Comparison of ENCODE assay signal across 13 mouse cellular contexts in the genomic region with DNA sequence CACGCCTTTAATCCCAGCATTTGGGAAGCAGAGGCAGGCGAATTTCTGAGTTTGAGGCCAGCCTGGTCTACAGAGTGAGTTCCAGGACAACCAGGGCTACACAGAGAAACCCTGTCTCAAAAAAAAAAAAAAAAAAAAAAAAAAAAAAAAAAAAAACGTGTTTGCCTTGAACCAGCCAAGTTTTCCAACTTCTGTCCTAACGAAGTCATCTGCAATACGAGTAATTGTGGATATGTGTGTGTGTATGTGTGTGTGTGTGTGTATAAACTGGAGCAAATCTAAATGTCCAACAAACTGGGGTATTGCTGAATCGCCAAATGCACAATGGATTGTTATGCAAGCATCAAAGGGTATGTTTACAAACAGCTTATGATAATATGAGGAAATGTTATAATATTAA. TPM values are rescaled to one million over a fixed set of nuclear protein-coding genes. Genes with fewer than 3 reads are reported as not detected.
DNase-seq lines count a peak whose midpoint lies in the region; ATAC-seq and TF ChIP-seq lines count a peak whose summit lies in the region.
"Not testable (repeated sequence)": the region's sequence is repeated elsewhere in the genome, so short reads cannot be mapped to it uniquely, and the experiment has no call there.
"Had no signal": no experiment of that assay in that cellular context is flagged by ENCODE, and none has a peak within 500 bp of the region (broad histone marks: within the 10 kb centered on the region; RNA-seq: fewer than 3 reads in every experiment).

No protein-coding gene starts in this region.

- H3K4me1 ChIP-seq in ES-E14 (ENCODE audit: control insufficient read depth in 2 of 2, insufficient read depth in 2 of 2, low read length in 2 of 2, poor library complexity in 1 of 2) = peaks cover 10 to 35% of the 10 kb centered on the region in 2 experiments; a peak in 3 of 4 replicates
- not testable (repeated sequence) for H3K4me1 ChIP-seq in forebrain, embryonic 13.5 days
- peaks cover 17% of the 10 kb centered on the region for H3K4me1 ChIP-seq in heart, embryonic 11.5 days (ENCODE audit: control insufficient read depth, insufficient read depth, low read length)
- H3K4me1 ChIP-seq in heart, embryonic 15.5 days (replicated peaks) = peaks cover 19% of the 10 kb centered on the region
- H3K4me1 ChIP-seq in kidney, embryonic 15.5 days = peaks cover 25% of the 10 kb centered on the region
- peaks cover 13% of the 10 kb centered on the region for H3K4me1 ChIP-seq in liver, postnatal 0 days (ENCODE audit: insufficient read depth)

- not testable (repeated sequence) for H3K9me3 ChIP-seq in ES-E14 (ENCODE audit: control insufficient read depth, insufficient read depth, low read depth, low read length); forebrain, embryonic 13.5 days (replicated peaks); heart, embryonic 11.5 days (replicated peaks; ENCODE audit: control insufficient read depth, low read length); heart, embryonic 15.5 days (replicated peaks); kidney, embryonic 15.5 days (replicated peaks); liver, postnatal 0 days (ENCODE audit: low read length)

- peaks cover 22% of the 10 kb centered on the region for H3K27me3 ChIP-seq in forebrain, embryonic 13.5 days
- not testable (repeated sequence) for H3K27me3 ChIP-seq in heart, embryonic 11.5 days (ENCODE audit: control insufficient read depth, insufficient read depth, low read length); heart, embryonic 15.5 days; kidney, embryonic 15.5 days; liver, postnatal 0 days (ENCODE audit: insufficient read depth, low read length)

- in situ Hi-C loops in ES-E14 (cut with MboI; ENCODE audit: low sequenced_read_pairs in 2 of 2, unreplicated experiment in 2 of 2) = not testable (repeated sequence)

- TF ChIP-seq CTCF in liver, postnatal 0 days (IDR thresholded peaks at IDR 0.05; ENCODE audit: low read depth) = not testable (repeated sequence)

- not testable (repeated sequence) for H3K36me3 ChIP-seq in ES-E14 (ENCODE audit: control insufficient read depth, insufficient read depth, low read length, poor library complexity, severe bottlenecking); forebrain, embryonic 13.5 days (ENCODE audit: poor library complexity, severe bottlenecking); heart, embryonic 11.5 days (ENCODE audit: control insufficient read depth, insufficient read depth, low read length); heart, embryonic 15.5 days; kidney, embryonic 15.5 days; liver, postnatal 0 days (replicated peaks; ENCODE audit: insufficient read depth, low read length); macrophage (ENCODE audit: inconsistent target)

- not testable (repeated sequence) for DNase-seq in ES-E14 (ENCODE audit: low read depth, low spot score); liver, postnatal 0 days

- not testable (repeated sequence) for H3K9ac ChIP-seq in ES-E14 (ENCODE audit: insufficient read depth, low read depth, low read length, poor library complexity, severe bottlenecking); forebrain, embryonic 13.5 days; heart, embryonic 11.5 days (ENCODE audit: low read depth, low read length); heart, embryonic 15.5 days; kidney, embryonic 15.5 days; liver, postnatal 0 days (replicated peaks)

- not testable (repeated sequence) for ATAC-seq in forebrain, embryonic 13.5 days; heart, embryonic 11.5 days (replicated peaks; ENCODE audit: insufficient number of reproducible peaks, low FRiP score, low TSS enrichment); heart, embryonic 15.5 days (replicated peaks; ENCODE audit: insufficient number of reproducible peaks, insufficient read depth, low FRiP score, low read depth); kidney, embryonic 15.5 days (replicated peaks; ENCODE audit: low FRiP score); liver, postnatal 0 days

- not testable (repeated sequence) for TF ChIP-seq EP300 in liver, postnatal 0 days (IDR thresholded peaks at IDR 0.05; ENCODE audit: low read depth)

- H3K27ac ChIP-seq in ES-E14 (ENCODE audit: insufficient read depth, low read depth, low read length, poor library complexity, severe bottlenecking); forebrain, embryonic 13.5 days; heart, embryonic 11.5 days (ENCODE audit: low read depth, low read length); heart, embryonic 15.5 days; kidney, embryonic 15.5 days: not testable (repeated sequence)
- H3K27ac ChIP-seq in liver, postnatal 0 days (ENCODE audit: low read depth) = 0 out of 2 replicates have a peak overlapping the region, but pooled peaks have one; percentile 2
- 0 out of 2 replicates have a peak overlapping the region, but pooled peaks have one; percentile 12 for H3K27ac ChIP-seq in macrophage

- 51% methylated on average over 6 of the region's 6 CpGs for WGBS in forebrain, embryonic 13.5 days
- 46% methylated on average over 6 of the region's 6 CpGs for WGBS in heart, embryonic 11.5 days (ENCODE audit: insufficient replicate concordance)
- WGBS in heart, embryonic 15.5 days = 55% methylated on average over 6 of the region's 6 CpGs
- 51% methylated on average over 6 of the region's 6 CpGs for WGBS in kidney, embryonic 15.5 days
- 49% methylated on average over 6 of the region's 6 CpGs for WGBS in liver, postnatal 0 days (ENCODE audit: insufficient replicate concordance)
- WGBS in macrophage (ENCODE audit: missing documents) = 85% methylated on average over 5 of the region's 6 CpGs

- H3K4me2 ChIP-seq in forebrain, embryonic 13.5 days = peak overlapping the region; percentile 63; the same call in 1 of the 2 replicates
- peak overlapping the region; percentile 76 for H3K4me2 ChIP-seq in heart, embryonic 11.5 days
- peak overlapping the region; percentile 79 for H3K4me2 ChIP-seq in heart, embryonic 15.5 days
- H3K4me2 ChIP-seq in kidney, embryonic 15.5 days = peak overlapping the region; percentile 73; the same call in 1 of the 2 replicates
- H3K4me2 ChIP-seq in liver, postnatal 0 days (ENCODE audit: low read depth, low read length) = not testable (repeated sequence)

- peak overlapping the region in 1 of 2 experiments; percentile 67; a peak in 1 of 4 replicates for H3K4me3 ChIP-seq in ES-E14 (ENCODE audit: insufficient read depth in 1 of 2, low read depth in 1 of 2, low read length in 2 of 2, poor library complexity in 1 of 2, severe bottlenecking in 1 of 2)
- H3K4me3 ChIP-seq in forebrain, embryonic 13.5 days; heart, embryonic 11.5 days (ENCODE audit: low read depth, low read length); heart, embryonic 15.5 days; kidney, embryonic 15.5 days (replicated peaks); liver, postnatal 0 days (ENCODE audit: low read depth, low read length); macrophage (ENCODE audit: inconsistent target): not testable (repeated sequence)

- not testable (repeated sequence) for H3K79me2 ChIP-seq in macrophage (ENCODE audit: inconsistent target)

RNA-seq across cellular contexts. Expression of a gene that starts 0.7 kb away (rescaled TPM):
- 72.8 and 82.0 TPM in 2 replicates for total RNA-seq in ES-E14 (2012; rRNA removed)
- 200 and 208 TPM in 2 replicates for polyA plus RNA-seq in forebrain, embryonic 13.5 days (2015; fragmentation: Nextera tagmentation; extraction: Ambion mirVana)
- polyA plus RNA-seq in heart, embryonic 11.5 days (2014; fragmentation: Nextera tagmentation; extraction: Ambion mirVana) = 73.2 and 91.0 TPM in 2 replicates
- 74.9 and 81.9 TPM in 2 replicates for polyA plus RNA-seq in heart, embryonic 15.5 days (2015; fragmentation: Nextera tagmentation; extraction: Ambion mirVana)
- 87.0 and 90.6 TPM in 2 replicates for polyA plus RNA-seq in kidney, embryonic 15.5 days (2015; fragmentation: Nextera tagmentation; extraction: Ambion mirVana)
- polyA plus RNA-seq in liver, postnatal 0 days (2015; fragmentation: Nextera tagmentation; extraction: Ambion mirVana) = 7.5 and 8.9 TPM in 2 replicates
- 100 to 1,000 TPM in 2 of 26 experiments, 10 to 100 TPM in 24; 18.7 to 105 (median 39.2) TPM for total RNA-seq in macrophage (2018; cell fraction: chromatin; rRNA removed)
- 10 to 100 TPM in 19 of 26 experiments, 1 to 10 TPM in 7; 7.5 to 33.2 (median 12.9) TPM for total RNA-seq in macrophage (2018; cell fraction: cytosol; rRNA removed)
- 10 to 100 TPM; 12.9 to 82.8 (median 25.9) TPM for total RNA-seq in macrophage (2018; cell fraction: nucleus; rRNA removed)
- polyA plus RNA-seq in macrophage (2018) = 18.1 to 38.8 TPM (median 37.6 TPM) in 3 replicates

RNA-seq across cellular contexts. Expression of a gene that starts 48.9 kb away (rescaled TPM):
- 3.2 and 5.8 TPM in 2 replicates for total RNA-seq in ES-E14 (2012; rRNA removed)
- not detected in 2 replicates for polyA plus RNA-seq in forebrain, embryonic 13.5 days (2015; fragmentation: Nextera tagmentation; extraction: Ambion mirVana)
- polyA plus RNA-seq in heart, embryonic 11.5 days (2014; fragmentation: Nextera tagmentation; extraction: Ambion mirVana) = 0.20 TPM in 1 of 2 replicates, not detected in the other
- polyA plus RNA-seq in heart, embryonic 15.5 days (2015; fragmentation: Nextera tagmentation; extraction: Ambion mirVana) = 0.20 and 0.34 TPM in 2 replicates
- 0.08 and 0.12 TPM in 2 replicates for polyA plus RNA-seq in kidney, embryonic 15.5 days (2015; fragmentation: Nextera tagmentation; extraction: Ambion mirVana)
- polyA plus RNA-seq in liver, postnatal 0 days (2015; fragmentation: Nextera tagmentation; extraction: Ambion mirVana) = not detected in 2 replicates
- total RNA-seq in macrophage (2018; cell fraction: chromatin; rRNA removed) = not detected
- total RNA-seq in macrophage (2018; cell fraction: cytosol; rRNA removed) = not detected
- total RNA-seq in macrophage (2018; cell fraction: nucleus; rRNA removed) = not detected
- not detected in 3 replicates for polyA plus RNA-seq in macrophage (2018)
- total RNA-seq: gastrocnemius, postnatal 36 days; heart, postnatal 25 days; MEL had no signal
- polyA plus RNA-seq: embryonic facial prominence, embryonic 12.5 days; hindbrain, embryonic 10.5 days; hindbrain, embryonic 15.5 days had no signal

RNA-seq across cellular contexts. Expression of a gene that starts 52.7 kb away (rescaled TPM):
- total RNA-seq in ES-E14 (2012; rRNA removed) = 40.6 and 51.7 TPM in 2 replicates
- polyA plus RNA-seq in forebrain, embryonic 13.5 days (2015; fragmentation: Nextera tagmentation; extraction: Ambion mirVana) = 29.4 and 31.3 TPM in 2 replicates
- polyA plus RNA-seq in heart, embryonic 11.5 days (2014; fragmentation: Nextera tagmentation; extraction: Ambion mirVana) = 55.0 and 56.5 TPM in 2 replicates
- polyA plus RNA-seq in heart, embryonic 15.5 days (2015; fragmentation: Nextera tagmentation; extraction: Ambion mirVana) = 58.3 and 83.8 TPM in 2 replicates
- polyA plus RNA-seq in kidney, embryonic 15.5 days (2015; fragmentation: Nextera tagmentation; extraction: Ambion mirVana) = 67.7 and 75.5 TPM in 2 replicates
- 6.6 and 8.4 TPM in 2 replicates for polyA plus RNA-seq in liver, postnatal 0 days (2015; fragmentation: Nextera tagmentation; extraction: Ambion mirVana)
- 100 to 1,000 TPM in 4 of 26 experiments, 10 to 100 TPM in 22; 28.7 to 169 (median 80.3) TPM for total RNA-seq in macrophage (2018; cell fraction: chromatin; rRNA removed)
- total RNA-seq in macrophage (2018; cell fraction: cytosol; rRNA removed) = 100 to 1,000 TPM in 7 of 26 experiments, 10 to 100 TPM in 19; 38.4 to 119 (median 77.1) TPM
- 100 to 1,000 TPM in 12 of 26 experiments, 10 to 100 TPM in 14; 36.9 to 193 (median 93.6) TPM for total RNA-seq in macrophage (2018; cell fraction: nucleus; rRNA removed)
- 40.4 to 55.8 TPM (median 48.1 TPM) in 3 replicates for polyA plus RNA-seq in macrophage (2018)
